Mouse (Mus musculus) liver, adult 2 months (tissue): ENCODE results near the gene Gse1. TPM values are rescaled to one million over a fixed set of nuclear protein-coding genes. Genes with fewer than 3 reads are reported as not detected.
A peak's percentile ranks its signal among the peaks of the same experiment; 100 is the strongest.

Source experiments
- DNase-seq: peaks from one replicate; pipeline ENCODE4 v3.0.0-alpha.2; 2011; ENCODE audit warnings: low read depth, low spot score; ENCODE audit errors: extremely low read depth
- H3K27ac ChIP-seq: fragments of 200-500 bp; replicated peaks from 2 replicates; pipeline ENCODE4 v1.5.1; 2012; ENCODE audit warnings: low read depth, mild to moderate bottlenecking, control low read depth, inconsistent platforms, low read length; ENCODE audit not compliant: insufficient read depth
- H3K27me3 ChIP-seq: fragments of 200-500 bp; 2 replicates; pipeline ENCODE4 v1.6.1; 2012; ENCODE audit warnings: mild to moderate bottlenecking, moderate library complexity, low read length, inconsistent platforms; ENCODE audit not compliant: control insufficient read depth, insufficient read depth
- H3K36me3 ChIP-seq: fragments of 200-500 bp; 2 replicates; pipeline ENCODE4 v1.6.1; 2012; ENCODE audit warnings: low read length, inconsistent platforms; ENCODE audit not compliant: control insufficient read depth, insufficient read depth
- H3K4me1 ChIP-seq: fragments of 200-500 bp; 2 replicates; pipeline ENCODE4 v1.6.1; 2011; ENCODE audit warnings: low read length; ENCODE audit not compliant: control insufficient read depth, insufficient read depth
- H3K4me3 ChIP-seq: fragments of 200-500 bp; 2 replicates; pipeline ENCODE4 v1.5.1; 2011; ENCODE audit warnings: low read depth, mild to moderate bottlenecking, control low read depth, low read length, moderate library complexity; ENCODE audit not compliant: insufficient read depth
- H3K79me2 ChIP-seq: fragments of 200-500 bp; 2 replicates; pipeline ENCODE4 v1.6.1; 2012; ENCODE audit warnings: inconsistent platforms, mild to moderate bottlenecking, low read length, moderate library complexity; ENCODE audit not compliant: control insufficient read depth, insufficient read depth
- H3K9ac ChIP-seq: fragments of 200-500 bp; 2 replicates; pipeline ENCODE4 v1.6.1; 2012; ENCODE audit warnings: low read depth, mild to moderate bottlenecking, control low read depth, inconsistent platforms, low read length
- CTCF ChIP-seq: fragments of 200-500 bp; IDR thresholded peaks from 2 replicates; pipeline ENCODE4 v1.5.1; 2011; ENCODE audit warnings: low read depth, low read length, control low read depth
- POLR2A ChIP-seq: fragments of 200-500 bp; IDR thresholded peaks from 2 replicates; pipeline ENCODE4 v1.6.1; 2011; ENCODE audit warnings: low read length, control low read depth; ENCODE audit not compliant: insufficient read depth; ENCODE audit errors: extremely low read depth
- WGBS: fragments of 180-500 bp; shearing (Covaris S2); methylation state at CpG from one replicate; pipeline ENCODE4 v1.1.7; 2018; 5-methylcytosine and 5-hydroxymethylcytosine counted together
- polyA plus RNA-seq: library from polyadenylated mRNA; depleted of rRNA; stranded (reverse); fragments of >200 nt; gene quantifications from 2 replicates; pipeline ENCODE4 v1.2.3, GENCODE M21; 2012
- total RNA-seq: library from RNA; depleted of rRNA; stranded (reverse); fragments of >200 nt; gene quantifications from 2 replicates; pipeline ENCODE4 v1.2.3, GENCODE M21; 2014

The Gse1 gene
- total and polyA plus RNA-seq, 2 experiments = 2.6 to 10.0 TPM

- TF ChIP-seq POLR2A (no peak), CTCF (no peak)
- H3K36me3 ChIP-seq = no peaks in the 10 kb centered on the region
- peaks cover 2% of the 10 kb centered on the region for H3K4me1 ChIP-seq
- no peak overlapping the region for H3K27ac ChIP-seq
- H3K27me3 ChIP-seq = no peaks in the 10 kb centered on the region
- H3K9ac ChIP-seq = no peak overlapping the region
- WGBS = 94% methylated on average over 20 of the region's 20 CpGs
- peaks cover 60% of the 10 kb centered on the region for H3K79me2 ChIP-seq
- no peak for DNase-seq
- no peak overlapping the region for H3K4me3 ChIP-seq
Measured at GRCm38 (mm10) chr8:120556198-120556892, 328.1 kb downstream of the Gse1 start.

GRCm38 (mm10) chr8:120557170-120557965, 329.1 kb downstream of the Gse1 start:
- no peaks in the 10 kb centered on the region for H3K36me3 ChIP-seq
- H3K79me2 ChIP-seq = peaks cover 50% of the 10 kb centered on the region
- no peak overlapping the region for H3K27ac ChIP-seq
- DNase-seq = no peak
- H3K27me3 ChIP-seq = no peaks in the 10 kb centered on the region
- no peak for TF ChIP-seq CTCF
- no peak overlapping the region for H3K9ac ChIP-seq
- H3K4me3 ChIP-seq = no peak overlapping the region
- H3K4me1 ChIP-seq = peaks cover 2% of the 10 kb centered on the region
- WGBS = 78% methylated on average over 15 of the region's 15 CpGs

GRCm38 (mm10) chr8:120558162-120558561, 329.9 kb downstream of the Gse1 start:
- Histone ChIP-seq H3K9ac (no peak overlapping the region), H3K4me1 (peaks cover 2% of the 10 kb centered on the region), H3K79me2 (peaks cover 42% of the 10 kb centered on the region), H3K36me3 (no peaks in the 10 kb centered on the region), H3K27me3 (no peaks in the 10 kb centered on the region), H3K27ac (no peak overlapping the region), H3K4me3 (no peak overlapping the region)
- no peak for DNase-seq
- 92% methylated on average over 4 of the region's 4 CpGs for WGBS
- TF ChIP-seq CTCF (no peak), POLR2A (no peak)

- TF ChIP-seq CTCF (peak; percentile 60), POLR2A (no peak)
- no peak overlapping the region for H3K27ac ChIP-seq
- H3K79me2 ChIP-seq = peaks cover 31% of the 10 kb centered on the region
- peaks cover 3% of the 10 kb centered on the region for H3K4me1 ChIP-seq
- no peaks in the 10 kb centered on the region for H3K27me3 ChIP-seq
- 31% methylated on average over 11 of the region's 11 CpGs for WGBS
- DNase-seq = peak; percentile 67
- H3K4me3 ChIP-seq = no peak overlapping the region
- no peak overlapping the region for H3K9ac ChIP-seq
- no peaks in the 10 kb centered on the region for H3K36me3 ChIP-seq
Measured at GRCm38 (mm10) chr8:120559654-120560053, 331.4 kb downstream of the Gse1 start.

GRCm38 (mm10) chr8:120560535-120560934, 332.3 kb downstream of the Gse1 start:
- no peak overlapping the region for H3K27ac ChIP-seq
- H3K27me3 ChIP-seq = no peaks in the 10 kb centered on the region
- H3K9ac ChIP-seq = no peak overlapping the region
- H3K79me2 ChIP-seq = peaks cover 23% of the 10 kb centered on the region
- TF ChIP-seq POLR2A = no peak
- no peak for TF ChIP-seq CTCF
- H3K36me3 ChIP-seq = no peaks in the 10 kb centered on the region
- no peak overlapping the region for H3K4me3 ChIP-seq
- WGBS = 93% methylated on average over 5 of the region's 5 CpGs
- peaks cover 3% of the 10 kb centered on the region for H3K4me1 ChIP-seq
- DNase-seq = no peak
